Mouse (Mus musculus): Measurements from ENCODE around the gene Ipo8. TPM values are rescaled to one million over a fixed set of nuclear protein-coding genes. Genes with fewer than 3 reads are reported as not detected.

Gene Ipo8
- polyA plus RNA-seq, 1 experiment, result 26.3 TPM

- TF ChIP-seq POLR2A (IDR thresholded peaks at IDR 0.05; ENCODE audit: borderline replicate concordance, low read depth, low read length) (no peak), CTCF (IDR thresholded peaks at IDR 0.05; ENCODE audit: low read depth, low read length) (no peak)
- H3K4me1 ChIP-seq (ENCODE audit: control insufficient read depth, insufficient read depth, low read length), result peaks cover 2% of the 10 kb centered on the region; the same call in 1 of the 2 replicates
- no peak overlapping the region for H3K4me3 ChIP-seq (ENCODE audit: insufficient read depth, low read length)
- H3K27ac ChIP-seq (ENCODE audit: insufficient read depth, low read depth, low read length), result no peak overlapping the region
Observed at GRCm38 (mm10) chr6:148811117-148811516, 20.1 kb downstream of the Ipo8 start.

- Histone ChIP-seq H3K27ac (ENCODE audit: insufficient read depth, low read depth, low read length) (no peak overlapping the region), H3K4me3 (ENCODE audit: insufficient read depth, low read length) (no peak overlapping the region), H3K4me1 (ENCODE audit: control insufficient read depth, insufficient read depth, low read length) (no peaks in the 10 kb centered on the region)
- no peak for TF ChIP-seq CTCF (IDR thresholded peaks at IDR 0.05; ENCODE audit: low read depth, low read length)
- no peak for TF ChIP-seq POLR2A (IDR thresholded peaks at IDR 0.05; ENCODE audit: borderline replicate concordance, low read depth, low read length)
Observed at GRCm38 (mm10) chr6:148799773-148800172, 31.5 kb downstream of the Ipo8 start.

GRCm38 (mm10) chr6:148795145-148795544, 36.1 kb downstream of the Ipo8 start:
- Histone ChIP-seq H3K4me1 (ENCODE audit: control insufficient read depth, insufficient read depth, low read length) (no peaks in the 10 kb centered on the region), H3K4me3 (ENCODE audit: insufficient read depth, low read length) (no peak overlapping the region), H3K27ac (ENCODE audit: insufficient read depth, low read depth, low read length) (no peak overlapping the region)
- TF ChIP-seq POLR2A (IDR thresholded peaks at IDR 0.05; ENCODE audit: borderline replicate concordance, low read depth, low read length), result no peak
- no peak for TF ChIP-seq CTCF (IDR thresholded peaks at IDR 0.05; ENCODE audit: low read depth, low read length)

- Histone ChIP-seq H3K27ac (ENCODE audit: insufficient read depth, low read depth, low read length) (no peak overlapping the region), H3K4me3 (ENCODE audit: insufficient read depth, low read length) (no peak overlapping the region), H3K4me1 (ENCODE audit: control insufficient read depth, insufficient read depth, low read length) (no peaks in the 10 kb centered on the region)
- TF ChIP-seq CTCF (IDR thresholded peaks at IDR 0.05; ENCODE audit: low read depth, low read length), result no peak
Observed at GRCm38 (mm10) chr6:148789010-148789673, 42.1 kb downstream of the Ipo8 start.

- no peaks in the 10 kb centered on the region for H3K4me1 ChIP-seq (ENCODE audit: control insufficient read depth, insufficient read depth, low read length)
- H3K4me3 ChIP-seq (ENCODE audit: insufficient read depth, low read length), result no peak overlapping the region
Observed at GRCm38 (mm10) chr6:148786186-148786585, 45.1 kb downstream of the Ipo8 start.

GRCm38 (mm10) chr6:148784418-148784817, 46.8 kb downstream of the Ipo8 start:
- no peak for TF ChIP-seq POLR2A (IDR thresholded peaks at IDR 0.05; ENCODE audit: borderline replicate concordance, low read depth, low read length)
- Histone ChIP-seq H3K4me3 (ENCODE audit: insufficient read depth, low read length) (no peak overlapping the region), H3K4me1 (ENCODE audit: control insufficient read depth, insufficient read depth, low read length) (peaks cover 8% of the 10 kb centered on the region), H3K27ac (ENCODE audit: insufficient read depth, low read depth, low read length) (no peak overlapping the region)

More at GRCm38 (mm10) chr6:148786186-148786585, 45.1 kb downstream of the Ipo8 start:
- no peak overlapping the region for H3K27ac ChIP-seq (ENCODE audit: insufficient read depth, low read depth, low read length)
- no peak for TF ChIP-seq CTCF (IDR thresholded peaks at IDR 0.05; ENCODE audit: low read depth, low read length)
- TF ChIP-seq POLR2A (IDR thresholded peaks at IDR 0.05; ENCODE audit: borderline replicate concordance, low read depth, low read length), result no peak

- H3K4me3 ChIP-seq (ENCODE audit: insufficient read depth, low read length), result no peak overlapping the region
- H3K4me1 ChIP-seq (ENCODE audit: control insufficient read depth, insufficient read depth, low read length), result peaks cover 8% of the 10 kb centered on the region
- TF ChIP-seq CTCF (IDR thresholded peaks at IDR 0.05; ENCODE audit: low read depth, low read length) (no peak), POLR2A (IDR thresholded peaks at IDR 0.05; ENCODE audit: borderline replicate concordance, low read depth, low read length) (no peak)
- H3K27ac ChIP-seq (ENCODE audit: insufficient read depth, low read depth, low read length), result no peak overlapping the region
Observed at GRCm38 (mm10) chr6:148776236-148776635, 55.0 kb downstream of the Ipo8 start.

- TF ChIP-seq CTCF (IDR thresholded peaks at IDR 0.05; ENCODE audit: low read depth, low read length) (no peak), POLR2A (IDR thresholded peaks at IDR 0.05; ENCODE audit: borderline replicate concordance, low read depth, low read length) (no peak)
Observed at GRCm38 (mm10) chr6:148771423-148771822, 59.8 kb downstream of the Ipo8 start.

GRCm38 (mm10) chr6:148768419-148768818, 62.8 kb downstream of the Ipo8 start:
- Histone ChIP-seq H3K27ac (ENCODE audit: insufficient read depth, low read depth, low read length) (no peak overlapping the region), H3K4me3 (ENCODE audit: insufficient read depth, low read length) (no peak overlapping the region), H3K4me1 (ENCODE audit: control insufficient read depth, insufficient read depth, low read length) (no peaks in the 10 kb centered on the region)
- TF ChIP-seq CTCF (IDR thresholded peaks at IDR 0.05; ENCODE audit: low read depth, low read length), result no peak
- TF ChIP-seq POLR2A (IDR thresholded peaks at IDR 0.05; ENCODE audit: borderline replicate concordance, low read depth, low read length), result no peak

More at GRCm38 (mm10) chr6:148771423-148771822, 59.8 kb downstream of the Ipo8 start:
- H3K4me3 ChIP-seq (ENCODE audit: insufficient read depth, low read length), result no peak overlapping the region
- H3K27ac ChIP-seq (ENCODE audit: insufficient read depth, low read depth, low read length), result no peak overlapping the region
- no peaks in the 10 kb centered on the region for H3K4me1 ChIP-seq (ENCODE audit: control insufficient read depth, insufficient read depth, low read length)

GRCm38 (mm10) chr6:148767228-148767627, 64.0 kb downstream of the Ipo8 start:
- no peaks in the 10 kb centered on the region for H3K4me1 ChIP-seq (ENCODE audit: control insufficient read depth, insufficient read depth, low read length)
- H3K4me3 ChIP-seq (ENCODE audit: insufficient read depth, low read length), result no peak overlapping the region
- no peak overlapping the region for H3K27ac ChIP-seq (ENCODE audit: insufficient read depth, low read depth, low read length)
- TF ChIP-seq POLR2A (IDR thresholded peaks at IDR 0.05; ENCODE audit: borderline replicate concordance, low read depth, low read length), result no peak
- no peak for TF ChIP-seq CTCF (IDR thresholded peaks at IDR 0.05; ENCODE audit: low read depth, low read length)
